11 mouse cellular contexts compared by ENCODE assay signal in the genomic region with DNA sequence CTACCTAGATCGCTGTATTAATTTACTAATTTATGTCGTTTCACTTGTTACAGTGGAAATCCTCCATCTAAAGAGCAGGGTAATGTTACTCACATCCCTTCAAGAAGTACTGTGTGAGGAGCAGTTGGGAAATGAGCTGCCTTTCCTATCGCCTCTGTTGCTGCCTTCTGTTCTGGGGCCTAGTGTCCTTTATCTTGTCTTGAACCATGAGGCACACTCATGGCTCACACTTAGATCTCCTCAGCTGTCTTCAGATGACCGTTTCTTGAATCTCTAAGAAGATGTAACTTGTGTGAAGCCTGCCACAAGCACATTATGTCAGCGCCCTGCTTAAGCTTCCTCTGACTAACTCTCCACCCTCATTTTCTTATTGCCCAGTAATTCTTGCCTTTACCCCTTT.
DNase-seq lines count a peak whose midpoint lies in the region; ATAC-seq and TF ChIP-seq lines count a peak whose summit lies in the region.
"Had no signal": no experiment of that assay in that cellular context is flagged by ENCODE, and none has a peak within 500 bp of the region (broad histone marks: within the 10 kb centered on the region; RNA-seq: fewer than 3 reads in every experiment).

No protein-coding gene starts in this region.

- H3K36me3 ChIP-seq in heart, embryonic 10.5 days: peaks cover 4% of the 10 kb centered on the region; the same call in 1 of the 2 replicates
- H3K36me3 ChIP-seq in heart, adult 2 months (ENCODE audit: control insufficient read depth, insufficient read depth, low read length): peaks cover 14% of the 10 kb centered on the region; the same call in 1 of the 2 replicates
- peaks cover 8% of the 10 kb centered on the region; the same call in 1 of the 2 replicates for H3K36me3 ChIP-seq in kidney, embryonic 14.5 days (ENCODE audit: control insufficient read depth, insufficient read depth, low read length)
- H3K36me3 ChIP-seq in macrophage (ENCODE audit: inconsistent target): no peaks in the 10 kb centered on the region
- H3K36me3 ChIP-seq: midbrain, embryonic 13.5 days had no signal

- peaks cover 49% of the 10 kb centered on the region for H3K4me1 ChIP-seq in heart, embryonic 10.5 days
- peaks cover 10% of the 10 kb centered on the region for H3K4me1 ChIP-seq in heart, adult 2 months (ENCODE audit: control insufficient read depth, insufficient read depth, low read length)
- H3K4me1 ChIP-seq in kidney, embryonic 14.5 days (ENCODE audit: control insufficient read depth, insufficient read depth, low read length): peaks cover 23% of the 10 kb centered on the region
- H3K4me1 ChIP-seq in brown adipose tissue, adult 24 weeks (ENCODE audit: control insufficient read depth, insufficient read depth, insufficient read length, low read length): peaks cover 10% of the 10 kb centered on the region

- no peak overlapping the region for H3K4me2 ChIP-seq in kidney, embryonic 14.5 days (replicated peaks; ENCODE audit: low read depth, low read length)
- H3K4me2 ChIP-seq: hindbrain, embryonic 14.5 days; midbrain, embryonic 13.5 days had no signal

- H3K79me2 ChIP-seq in heart, adult 2 months (replicated peaks; ENCODE audit: control insufficient read depth, insufficient read depth, low read length): no peaks in the 10 kb centered on the region
- H3K79me2 ChIP-seq in macrophage (ENCODE audit: inconsistent target): peaks cover 36% of the 10 kb centered on the region; the same call in 1 of the 2 replicates

- no peaks in the 10 kb centered on the region for H3K9me3 ChIP-seq in heart, embryonic 10.5 days
- no peaks in the 10 kb centered on the region for H3K9me3 ChIP-seq in kidney, embryonic 14.5 days (ENCODE audit: control insufficient read depth, low read length)
- H3K9me3 ChIP-seq: midbrain, embryonic 13.5 days had no signal

- H3K4me3 ChIP-seq in heart, embryonic 10.5 days: no peak overlapping the region
- no peak overlapping the region for H3K4me3 ChIP-seq in heart, adult 2 months
- H3K4me3 ChIP-seq in kidney, embryonic 14.5 days (ENCODE audit: low read length): no peak overlapping the region
- H3K4me3 ChIP-seq in brown adipose tissue, adult 24 weeks (ENCODE audit: insufficient read depth, low read depth, low read length): no peak overlapping the region
- H3K4me3 ChIP-seq in macrophage (ENCODE audit: inconsistent target): no peak overlapping the region
- H3K4me3 ChIP-seq: midbrain, embryonic 13.5 days had no signal

- TF ChIP-seq EP300 in heart, adult 2 months (IDR thresholded peaks at IDR 0.05; ENCODE audit: insufficient read depth, low read depth, low read length): no peak

- no peak for TF ChIP-seq POLR2A in heart, adult 2 months (IDR thresholded peaks at IDR 0.05; ENCODE audit: insufficient read depth, low read depth, low read length)

- 65% methylated on average over 5 of the region's 5 CpGs for WGBS in heart, embryonic 10.5 days
- WGBS in heart, adult 2 months: 79% methylated on average over 5 of the region's 5 CpGs
- WGBS in kidney, embryonic 14.5 days: 74% methylated on average over 5 of the region's 5 CpGs
- WGBS in macrophage (ENCODE audit: missing documents): 95% methylated on average over 5 of the region's 5 CpGs

- no peaks in the 10 kb centered on the region for H3K27me3 ChIP-seq in heart, embryonic 10.5 days (ENCODE audit: insufficient read depth, poor library complexity, severe bottlenecking)
- H3K27me3 ChIP-seq in heart, adult 2 months (ENCODE audit: control insufficient read depth, insufficient read depth, low read length): no peaks in the 10 kb centered on the region
- no peaks in the 10 kb centered on the region for H3K27me3 ChIP-seq in kidney, embryonic 14.5 days (ENCODE audit: control insufficient read depth, insufficient read depth, low read length)
- H3K27me3 ChIP-seq: midbrain, embryonic 13.5 days had no signal

- intact Hi-C loops in heart, adult 2 months (cut with DNase I): no loop called here

- TF ChIP-seq CTCF in heart, adult 2 months (IDR thresholded peaks at IDR 0.05): no peak

- H3K9ac ChIP-seq in heart, adult 2 months (ENCODE audit: low read depth, low read length): no peak overlapping the region
- no peak overlapping the region for H3K9ac ChIP-seq in kidney, embryonic 14.5 days (ENCODE audit: low read depth, low read length)
- H3K9ac ChIP-seq: hindbrain, embryonic 14.5 days; midbrain, embryonic 13.5 days had no signal

- H3K27ac ChIP-seq in heart, embryonic 10.5 days: peak overlapping the region; percentile 69; the same call in 1 of the 2 replicates
- H3K27ac ChIP-seq in heart, adult 2 months: no peak overlapping the region
- H3K27ac ChIP-seq in kidney, embryonic 14.5 days (ENCODE audit: low read depth, low read length): 0 out of 2 replicates have a peak overlapping the region, but pooled peaks have one; percentile 19
- H3K27ac ChIP-seq in brown adipose tissue, adult 24 weeks (replicated peaks; ENCODE audit: low read depth, low read length): 0 out of 2 replicates have a peak overlapping the region, but pooled peaks have one; percentile 19
- peak overlapping the region; percentile 92 for H3K27ac ChIP-seq in macrophage
- H3K27ac ChIP-seq: hindbrain, embryonic 14.5 days; midbrain, embryonic 13.5 days had no signal

- no peak for DNase-seq in heart, embryonic 10.5 days (ENCODE audit: low spot score)
- no peak for DNase-seq in heart, adult 2 months
- DNase-seq in kidney, postnatal 25 days: no peak
- DNase-seq in layer of hippocampus, postnatal 25 days (ENCODE audit: extremely low spot score in 1 of 2, low spot score in 1 of 2): no peak
- no peak for DNase-seq in kidney, postnatal 14 days
- DNase-seq: cerebellum, adult 8-10 months had no signal

- ATAC-seq in kidney, embryonic 14.5 days (ENCODE audit: low FRiP score, low TSS enrichment): no peak
- ATAC-seq: midbrain, embryonic 13.5 days had no signal
